Mouse (Mus musculus): Measurements from ENCODE around the gene Atg10. TPM values are rescaled to one million over a fixed set of nuclear protein-coding genes. Genes with fewer than 3 reads are reported as not detected.

Gene Atg10
- total RNA-seq, 1 experiment: 2.6 TPM

GRCm38 (mm10) chr13:91168486-91168885, 55.3 kb downstream of the Atg10 start:
- no peak for DNase-seq (ENCODE audit: low read depth, low spot score)
- Histone ChIP-seq H3K4me3 (ENCODE audit: insufficient read depth in 1 of 2, low read depth in 1 of 2, low read length in 2 of 2, poor library complexity in 1 of 2, severe bottlenecking in 1 of 2) (no peak overlapping the region), H3K27ac (ENCODE audit: insufficient read depth, low read depth, low read length, poor library complexity, severe bottlenecking) (no peak overlapping the region), H3K4me1 (ENCODE audit: control insufficient read depth in 2 of 2, insufficient read depth in 2 of 2, low read length in 2 of 2, poor library complexity in 1 of 2) (0 out of 4 replicates have a peak, but pooled peaks cover 0 to 3% of the 10 kb centered on the region in 2 experiments), H3K36me3 (ENCODE audit: control insufficient read depth, insufficient read depth, low read length, poor library complexity, severe bottlenecking) (no peaks in the 10 kb centered on the region), H3K9ac (ENCODE audit: insufficient read depth, low read depth, low read length, poor library complexity, severe bottlenecking) (no peak overlapping the region), H3K9me3 (ENCODE audit: control insufficient read depth, insufficient read depth, low read depth, low read length) (no peaks in the 10 kb centered on the region)
- in situ Hi-C loops (cut with MboI; ENCODE audit: low sequenced_read_pairs in 2 of 2, unreplicated experiment in 2 of 2): no loop called here
- TF ChIP-seq CHD2 (IDR thresholded peaks at IDR 0.05; ENCODE audit: low read depth, low read length) (no peak), HCFC1 (IDR thresholded peaks at IDR 0.05; ENCODE audit: borderline replicate concordance, insufficient read depth, low read length) (no peak), ZC3H11A (IDR thresholded peaks at IDR 0.05; ENCODE audit: borderline replicate concordance, low read depth, low read length) (no peak), MAFK (IDR thresholded peaks at IDR 0.05; ENCODE audit: insufficient read depth, low read depth, low read length) (no peak)

- Histone ChIP-seq H3K27ac (ENCODE audit: insufficient read depth, low read depth, low read length, poor library complexity, severe bottlenecking) (no peak overlapping the region), H3K9ac (ENCODE audit: insufficient read depth, low read depth, low read length, poor library complexity, severe bottlenecking) (no peak overlapping the region), H3K4me3 (ENCODE audit: insufficient read depth in 1 of 2, low read depth in 1 of 2, low read length in 2 of 2, poor library complexity in 1 of 2, severe bottlenecking in 1 of 2) (no peak overlapping the region), H3K36me3 (ENCODE audit: control insufficient read depth, insufficient read depth, low read length, poor library complexity, severe bottlenecking) (no peaks in the 10 kb centered on the region), H3K4me1 (ENCODE audit: control insufficient read depth in 2 of 2, insufficient read depth in 2 of 2, low read length in 2 of 2, poor library complexity in 1 of 2) (peaks cover 2 to 7% of the 10 kb centered on the region in 2 experiments; a peak in 2 of 4 replicates), H3K9me3 (ENCODE audit: control insufficient read depth, insufficient read depth, low read depth, low read length) (no peaks in the 10 kb centered on the region)
- DNase-seq (ENCODE audit: low read depth, low spot score): no peak
- no peak for TF ChIP-seq ZC3H11A (IDR thresholded peaks at IDR 0.05; ENCODE audit: borderline replicate concordance, low read depth, low read length)
- no peak for TF ChIP-seq HCFC1 (IDR thresholded peaks at IDR 0.05; ENCODE audit: borderline replicate concordance, insufficient read depth, low read length)
- TF ChIP-seq ZNF384 (IDR thresholded peaks at IDR 0.05; ENCODE audit: low read depth, low read length): no peak
- TF ChIP-seq CHD2 (IDR thresholded peaks at IDR 0.05; ENCODE audit: low read depth, low read length): no peak
- TF ChIP-seq MAFK (IDR thresholded peaks at IDR 0.05; ENCODE audit: insufficient read depth, low read depth, low read length): no peak
- in situ Hi-C loops (cut with MboI; ENCODE audit: low sequenced_read_pairs in 2 of 2, unreplicated experiment in 2 of 2): no loop called here
These were observed 56.2 kb downstream of the Atg10 start for GRCm38 (mm10) chr13:91167561-91167960.

GRCm38 (mm10) chr13:91166286-91166685, 57.5 kb downstream of the Atg10 start:
- DNase-seq (ENCODE audit: low read depth, low spot score): no peak
- TF ChIP-seq CHD2 (IDR thresholded peaks at IDR 0.05; ENCODE audit: low read depth, low read length) (no peak), ZNF384 (IDR thresholded peaks at IDR 0.05; ENCODE audit: low read depth, low read length) (no peak), MAFK (IDR thresholded peaks at IDR 0.05; ENCODE audit: insufficient read depth, low read depth, low read length) (no peak), HCFC1 (IDR thresholded peaks at IDR 0.05; ENCODE audit: borderline replicate concordance, insufficient read depth, low read length) (no peak), ZC3H11A (IDR thresholded peaks at IDR 0.05; ENCODE audit: borderline replicate concordance, low read depth, low read length) (no peak)
- H3K4me3 ChIP-seq (ENCODE audit: insufficient read depth in 1 of 2, low read depth in 1 of 2, low read length in 2 of 2, poor library complexity in 1 of 2, severe bottlenecking in 1 of 2): peak overlapping the region in 1 of 2 experiments; percentile 30; a peak in 2 of 4 replicates
- H3K9me3 ChIP-seq (ENCODE audit: control insufficient read depth, insufficient read depth, low read depth, low read length): no peaks in the 10 kb centered on the region
- H3K36me3 ChIP-seq (ENCODE audit: control insufficient read depth, insufficient read depth, low read length, poor library complexity, severe bottlenecking): no peaks in the 10 kb centered on the region
- no peak overlapping the region for H3K9ac ChIP-seq (ENCODE audit: insufficient read depth, low read depth, low read length, poor library complexity, severe bottlenecking)
- in situ Hi-C loops (cut with MboI; ENCODE audit: low sequenced_read_pairs in 2 of 2, unreplicated experiment in 2 of 2): no loop called here
- H3K27ac ChIP-seq (ENCODE audit: insufficient read depth, low read depth, low read length, poor library complexity, severe bottlenecking): no peak overlapping the region
- H3K4me1 ChIP-seq (ENCODE audit: control insufficient read depth in 2 of 2, insufficient read depth in 2 of 2, low read length in 2 of 2, poor library complexity in 1 of 2): peaks cover 2 to 11% of the 10 kb centered on the region in 2 experiments; a peak in 2 of 4 replicates

DNA sequence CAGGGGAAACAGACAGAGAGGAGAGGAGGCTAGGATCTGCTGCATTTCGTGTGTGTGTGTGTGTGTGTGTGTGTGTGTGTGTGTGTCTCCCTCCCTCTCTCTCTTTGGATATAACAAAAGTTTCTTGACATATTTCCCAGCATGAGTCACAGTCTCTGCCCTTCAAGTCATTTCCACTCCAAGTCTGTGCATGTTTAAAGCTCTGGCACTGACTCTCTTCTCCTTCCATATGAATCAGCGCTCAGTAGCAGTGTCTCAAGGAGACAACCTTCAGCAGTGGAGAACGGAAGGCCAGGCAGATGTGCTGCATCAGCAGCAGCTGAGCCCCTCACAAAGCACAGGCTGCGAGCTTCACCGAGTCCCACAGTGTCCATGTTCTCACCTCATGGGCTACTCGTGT, 58.6 kb downstream of the Atg10 start:
- no peak for TF ChIP-seq CHD2 (IDR thresholded peaks at IDR 0.05; ENCODE audit: low read depth, low read length)
- H3K36me3 ChIP-seq (ENCODE audit: control insufficient read depth, insufficient read depth, low read length, poor library complexity, severe bottlenecking): no peaks in the 10 kb centered on the region
- in situ Hi-C loops (cut with MboI; ENCODE audit: low sequenced_read_pairs in 2 of 2, unreplicated experiment in 2 of 2): no loop called here
- no peak overlapping the region for H3K9ac ChIP-seq (ENCODE audit: insufficient read depth, low read depth, low read length, poor library complexity, severe bottlenecking)
- H3K9me3 ChIP-seq (ENCODE audit: control insufficient read depth, insufficient read depth, low read depth, low read length): no peaks in the 10 kb centered on the region
- no peak overlapping the region for H3K4me3 ChIP-seq (ENCODE audit: insufficient read depth in 1 of 2, low read depth in 1 of 2, low read length in 2 of 2, poor library complexity in 1 of 2, severe bottlenecking in 1 of 2)
- H3K27ac ChIP-seq (ENCODE audit: insufficient read depth, low read depth, low read length, poor library complexity, severe bottlenecking): no peak overlapping the region
- DNase-seq (ENCODE audit: low read depth, low spot score): no peak
- H3K4me1 ChIP-seq (ENCODE audit: control insufficient read depth in 2 of 2, insufficient read depth in 2 of 2, low read length in 2 of 2, poor library complexity in 1 of 2): peaks cover 2 to 11% of the 10 kb centered on the region in 2 experiments; a peak in 2 of 4 replicates

- H3K9me3 ChIP-seq (ENCODE audit: control insufficient read depth, insufficient read depth, low read depth, low read length): no peaks in the 10 kb centered on the region
- TF ChIP-seq ZNF384 (IDR thresholded peaks at IDR 0.05; ENCODE audit: low read depth, low read length) (no peak), ZC3H11A (IDR thresholded peaks at IDR 0.05; ENCODE audit: borderline replicate concordance, low read depth, low read length) (no peak), MAFK (IDR thresholded peaks at IDR 0.05; ENCODE audit: insufficient read depth, low read depth, low read length) (no peak), HCFC1 (IDR thresholded peaks at IDR 0.05; ENCODE audit: borderline replicate concordance, insufficient read depth, low read length) (no peak), CHD2 (IDR thresholded peaks at IDR 0.05; ENCODE audit: low read depth, low read length) (no peak)
- H3K36me3 ChIP-seq (ENCODE audit: control insufficient read depth, insufficient read depth, low read length, poor library complexity, severe bottlenecking): no peaks in the 10 kb centered on the region
- in situ Hi-C loops (cut with MboI; ENCODE audit: low sequenced_read_pairs in 2 of 2, unreplicated experiment in 2 of 2): no loop called here
- peaks cover 2 to 8% of the 10 kb centered on the region in 2 experiments; a peak in 2 of 4 replicates for H3K4me1 ChIP-seq (ENCODE audit: control insufficient read depth in 2 of 2, insufficient read depth in 2 of 2, low read length in 2 of 2, poor library complexity in 1 of 2)
- H3K27ac ChIP-seq (ENCODE audit: insufficient read depth, low read depth, low read length, poor library complexity, severe bottlenecking): no peak overlapping the region
- DNase-seq (ENCODE audit: low read depth, low spot score): no peak
- H3K4me3 ChIP-seq (ENCODE audit: insufficient read depth in 1 of 2, low read depth in 1 of 2, low read length in 2 of 2, poor library complexity in 1 of 2, severe bottlenecking in 1 of 2): no peak overlapping the region
- no peak overlapping the region for H3K9ac ChIP-seq (ENCODE audit: insufficient read depth, low read depth, low read length, poor library complexity, severe bottlenecking)
These were observed 60.5 kb downstream of the Atg10 start for GRCm38 (mm10) chr13:91163292-91163691.

Data from ES-E14 (cell line).